Mouse (Mus musculus) adrenal gland, postnatal 4 days (tissue): ENCODE results near the gene Cebpb. TPM values are rescaled to one million over a fixed set of nuclear protein-coding genes. Genes with fewer than 3 reads are reported as not detected.

Experiments used
- DNase-seq, 2 experiments: peaks; one replicate each; pipeline ENCODE4 v3.0.0; 2021 to 2022; ENCODE audit warnings: low spot score in 2 of 2, mixed read lengths in 2 of 2
- total RNA-seq, 2 experiments: library from RNA; stranded (reverse); gene quantifications; 2 replicates each; pipeline ENCODE4 v1.2.3; 2021

Gene Cebpb
- total RNA-seq, 2 experiments from 2014 or later: 229 to 255 TPM

DNA sequence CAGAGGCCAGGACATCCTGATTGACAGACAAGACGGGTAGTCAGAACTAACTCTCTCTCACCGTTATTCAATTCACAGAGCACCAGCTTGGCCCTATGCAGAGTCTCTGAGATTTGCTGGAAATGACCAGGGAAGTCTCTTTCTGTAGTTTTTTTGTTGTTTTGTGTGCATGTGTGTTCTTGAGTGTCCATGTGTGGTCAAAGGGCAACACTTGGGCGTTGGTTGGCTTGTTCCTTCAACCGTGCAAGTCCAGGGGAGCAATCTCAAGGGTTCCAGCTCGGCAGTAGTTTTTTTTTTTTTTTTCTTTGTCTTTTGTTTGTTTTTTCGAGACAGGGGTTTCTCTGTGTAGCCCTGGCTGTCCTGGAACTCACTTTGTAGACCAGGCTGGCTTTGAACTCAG lies 26.0 kb upstream of the Cebpb start:
- no peak for DNase-seq

- DNase-seq: no peak
Observed at GRCm38 (mm10) chr2:167665972-167666713, 22.6 kb upstream of the Cebpb start.

DNA sequence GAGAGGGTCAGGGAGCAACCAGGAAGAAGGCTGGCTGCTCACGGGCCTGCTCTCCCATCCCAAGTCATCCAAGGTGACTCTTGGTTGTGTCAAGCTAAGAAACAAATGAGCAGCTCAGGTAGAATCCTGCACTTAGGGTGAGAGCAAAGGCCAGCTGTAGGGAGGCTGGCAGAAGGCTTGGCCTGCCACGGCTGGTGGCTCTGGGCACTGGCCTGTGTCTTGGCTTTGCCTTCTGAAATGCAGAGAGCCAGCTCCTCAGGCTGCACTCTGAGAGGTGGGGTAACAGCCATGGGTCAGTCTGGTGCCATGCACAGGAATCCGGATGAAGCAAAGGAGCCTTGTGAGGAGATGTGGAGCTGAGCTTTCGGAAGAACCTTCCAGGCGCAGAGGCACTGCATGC lies 20.3 kb upstream of the Cebpb start:
- DNase-seq: no peak

GRCm38 (mm10) chr2:167669398-167669797 lies 19.3 kb upstream of the Cebpb start:
- no peak for DNase-seq

GRCm38 (mm10) chr2:167671101-167671633 lies 17.5 kb upstream of the Cebpb start:
- no peak for DNase-seq

DNA sequence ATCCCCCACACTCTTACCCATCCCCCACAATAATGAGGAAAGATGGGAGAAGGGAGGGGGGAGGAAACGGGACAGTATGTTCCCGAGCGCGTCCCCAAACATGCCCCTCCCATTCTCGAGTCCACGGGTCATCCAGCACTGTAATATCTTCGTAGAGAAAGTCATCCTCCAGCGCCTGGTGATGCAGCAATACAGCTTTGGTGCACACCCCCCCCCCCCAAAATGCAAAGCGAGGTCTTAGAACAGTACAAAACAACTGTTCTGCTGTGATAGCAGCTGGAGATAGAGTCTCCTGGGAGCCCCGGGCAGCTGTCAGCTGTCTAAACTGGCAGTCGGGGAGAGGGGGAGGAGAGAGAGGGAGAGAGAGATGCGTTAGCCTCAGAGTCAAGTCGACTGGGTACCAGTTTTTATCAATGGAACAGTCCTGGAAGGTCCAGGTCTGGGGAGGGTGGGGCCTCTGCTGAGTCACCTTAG lies 16.5 kb upstream of the Cebpb start:
- no peak for DNase-seq

- no peak for DNase-seq
Observed at GRCm38 (mm10) chr2:167675120-167675909, 13.4 kb upstream of the Cebpb start.

- DNase-seq: no peak
Observed at GRCm38 (mm10) chr2:167678600-167678999, 10.1 kb upstream of the Cebpb start.

DNA sequence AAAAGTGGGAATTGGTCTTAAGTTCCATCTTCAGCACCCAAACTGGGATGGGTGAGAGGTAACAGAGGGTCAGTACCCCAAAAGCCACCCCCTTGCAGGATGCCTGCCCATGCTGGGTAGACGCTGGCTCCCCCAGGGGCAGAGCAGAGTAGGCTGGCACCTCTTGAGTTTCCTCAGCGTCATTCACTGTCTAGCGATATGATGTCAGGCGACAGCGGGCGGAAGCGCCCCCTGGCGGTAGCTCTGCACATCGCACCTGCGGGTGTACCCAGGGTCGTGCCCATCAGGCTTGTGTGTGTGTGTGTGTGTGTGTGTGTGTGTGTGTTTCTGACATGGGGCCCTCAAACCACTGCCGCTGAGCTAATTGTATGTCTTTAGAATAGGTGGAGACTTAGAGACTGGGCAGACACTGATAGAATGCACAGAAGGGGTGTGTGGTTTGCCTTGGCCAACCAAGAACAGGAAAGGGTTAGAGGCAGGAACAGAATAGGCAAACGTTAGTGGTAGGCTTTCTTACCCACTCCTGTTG lies 8.7 kb upstream of the Cebpb start:
- peak; percentile 74 to 76 for DNase-seq

GRCm38 (mm10) chr2:167680657-167681056 lies 8.1 kb upstream of the Cebpb start:
- DNase-seq: no peak

DNA sequence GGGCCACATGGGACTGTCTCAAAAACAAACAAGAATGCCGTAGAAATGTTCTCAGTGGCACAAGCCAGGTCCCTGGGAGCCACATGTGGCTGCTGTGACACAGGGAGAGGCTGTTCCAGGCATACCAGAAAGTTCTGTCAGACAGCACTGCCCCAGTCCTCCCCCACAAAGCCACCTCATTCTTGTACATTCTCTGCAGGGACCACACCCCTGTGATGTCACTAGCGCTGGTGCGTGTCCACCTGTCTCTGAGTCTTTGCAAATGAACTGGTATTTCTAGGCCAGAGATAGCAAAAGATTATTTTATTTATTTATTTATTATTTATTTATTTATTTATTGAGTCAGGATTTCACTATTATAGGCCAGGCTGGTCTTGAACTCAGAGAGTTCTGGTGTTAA lies 5.0 kb upstream of the Cebpb start:
- no peak for DNase-seq

DNA sequence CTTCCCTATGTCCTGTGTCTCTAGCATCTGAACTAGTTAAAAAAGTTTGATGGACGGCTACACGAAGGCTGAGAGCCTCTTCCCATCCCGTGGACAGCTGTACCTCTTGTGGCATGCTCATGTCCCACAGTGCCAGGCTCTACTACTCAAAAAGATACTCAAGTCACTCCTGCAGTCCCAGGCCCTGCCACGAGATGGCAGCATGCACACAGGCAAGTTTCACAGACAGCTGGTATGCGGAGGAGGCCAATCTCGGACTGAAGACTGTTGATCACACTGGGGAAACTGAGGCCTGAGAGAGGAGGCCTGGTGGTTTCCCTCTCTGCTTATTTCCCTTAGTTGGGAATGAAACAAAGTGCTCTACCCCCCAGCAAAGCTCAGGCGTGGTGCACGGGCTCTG lies 3.6 kb upstream of the Cebpb start:
- peak; percentile 95 to 97 for DNase-seq

DNA sequence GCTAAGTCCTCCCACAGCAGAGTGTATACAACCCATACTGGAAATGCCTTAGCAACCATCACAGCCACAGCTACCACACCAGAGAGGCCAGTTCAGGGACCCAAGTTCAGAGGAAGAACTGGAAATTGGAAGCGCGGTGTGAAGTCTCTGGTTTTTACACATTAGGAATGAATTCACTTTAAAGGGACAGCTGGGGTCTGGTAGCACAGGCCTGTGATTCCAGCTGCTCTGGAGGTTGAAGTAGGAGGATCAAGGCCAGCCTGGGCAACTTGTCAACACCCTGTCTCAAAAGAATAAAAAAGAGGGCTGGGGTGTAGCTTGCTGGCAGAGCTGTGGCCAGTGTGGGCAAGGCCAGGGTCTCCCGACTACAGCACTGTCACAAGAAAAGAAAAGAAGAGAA lies 2.9 kb upstream of the Cebpb start:
- no peak for DNase-seq

- no peak for DNase-seq
Observed at GRCm38 (mm10) chr2:167686382-167687249, 2.1 kb upstream of the Cebpb start.

DNA sequence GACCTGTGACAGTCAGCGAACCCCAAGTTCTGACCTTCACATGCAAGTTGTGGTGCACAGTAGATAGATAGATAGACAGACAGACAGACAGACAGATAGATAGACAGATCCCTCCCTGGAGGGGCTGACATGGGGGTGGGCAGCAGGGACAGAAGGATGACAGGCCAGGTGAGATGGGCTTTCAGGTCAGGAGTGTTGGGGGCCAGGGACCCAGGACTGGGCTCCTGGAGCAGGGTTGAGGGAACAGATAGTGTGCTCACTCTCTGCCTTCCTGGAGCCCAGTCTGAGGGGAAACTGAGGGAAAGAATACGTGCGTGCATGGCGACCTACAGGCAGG lies 1.5 kb upstream of the Cebpb start:
- DNase-seq: no peak

DNA sequence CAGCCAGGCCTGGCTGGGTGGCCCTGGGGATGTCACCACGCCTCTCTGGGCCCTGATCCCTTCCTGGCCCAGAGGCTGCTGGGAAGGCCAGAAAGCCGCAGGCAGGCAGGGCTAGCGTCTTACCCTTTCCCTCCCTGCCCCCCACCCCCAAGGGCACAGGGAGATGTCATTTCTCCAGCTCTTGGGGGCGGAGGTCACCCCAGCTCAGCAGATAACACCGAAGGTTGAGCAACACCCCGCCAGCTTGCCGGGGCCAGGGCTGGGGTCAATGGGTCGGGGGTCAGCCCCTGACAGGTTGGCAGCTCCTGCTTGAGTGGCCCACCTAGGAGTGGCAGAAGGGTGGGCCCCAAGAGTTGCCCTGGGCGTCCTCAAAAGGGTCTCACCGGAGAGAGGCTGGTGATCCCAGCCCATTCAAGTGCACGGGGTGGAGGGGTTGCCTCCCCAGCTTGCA lies 1.0 kb upstream of the Cebpb start:
- DNase-seq: peak in 1 of 2 experiments; percentile 68

GRCm38 (mm10) chr2:167688126-167688497 lies 603 bp upstream of the Cebpb start:
- no peak for DNase-seq

DNA sequence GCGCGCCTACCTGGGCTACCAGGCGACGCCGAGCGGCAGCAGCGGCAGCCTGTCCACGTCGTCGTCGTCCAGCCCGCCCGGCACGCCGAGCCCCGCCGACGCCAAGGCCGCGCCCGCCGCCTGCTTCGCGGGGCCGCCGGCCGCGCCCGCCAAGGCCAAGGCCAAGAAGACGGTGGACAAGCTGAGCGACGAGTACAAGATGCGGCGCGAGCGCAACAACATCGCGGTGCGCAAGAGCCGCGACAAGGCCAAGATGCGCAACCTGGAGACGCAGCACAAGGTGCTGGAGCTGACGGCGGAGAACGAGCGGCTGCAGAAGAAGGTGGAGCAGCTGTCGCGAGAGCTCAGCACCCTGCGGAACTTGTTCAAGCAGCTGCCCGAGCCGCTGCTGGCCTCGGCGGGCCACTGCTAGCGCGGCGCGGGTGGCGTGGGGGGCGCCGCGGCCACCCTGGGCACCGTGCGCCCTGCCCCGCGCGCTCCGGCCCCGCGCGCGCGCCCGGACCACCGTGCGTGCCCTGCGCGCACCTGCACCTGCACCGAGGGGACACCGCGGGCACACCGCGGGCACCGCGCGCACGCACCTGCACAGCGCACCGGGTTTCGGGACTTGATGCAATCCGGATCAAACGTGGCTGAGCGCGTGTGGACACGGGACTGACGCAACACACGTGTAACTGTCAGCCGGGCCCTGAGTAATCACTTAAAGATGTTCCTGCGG lies 945 bp downstream of the Cebpb start, which contains the start of gene Tmem189:
Gene Tmem189 (minus strand): TSS at position 322 of the 718 bp plus-strand sequence.
- DNase-seq: no peak

DNA sequence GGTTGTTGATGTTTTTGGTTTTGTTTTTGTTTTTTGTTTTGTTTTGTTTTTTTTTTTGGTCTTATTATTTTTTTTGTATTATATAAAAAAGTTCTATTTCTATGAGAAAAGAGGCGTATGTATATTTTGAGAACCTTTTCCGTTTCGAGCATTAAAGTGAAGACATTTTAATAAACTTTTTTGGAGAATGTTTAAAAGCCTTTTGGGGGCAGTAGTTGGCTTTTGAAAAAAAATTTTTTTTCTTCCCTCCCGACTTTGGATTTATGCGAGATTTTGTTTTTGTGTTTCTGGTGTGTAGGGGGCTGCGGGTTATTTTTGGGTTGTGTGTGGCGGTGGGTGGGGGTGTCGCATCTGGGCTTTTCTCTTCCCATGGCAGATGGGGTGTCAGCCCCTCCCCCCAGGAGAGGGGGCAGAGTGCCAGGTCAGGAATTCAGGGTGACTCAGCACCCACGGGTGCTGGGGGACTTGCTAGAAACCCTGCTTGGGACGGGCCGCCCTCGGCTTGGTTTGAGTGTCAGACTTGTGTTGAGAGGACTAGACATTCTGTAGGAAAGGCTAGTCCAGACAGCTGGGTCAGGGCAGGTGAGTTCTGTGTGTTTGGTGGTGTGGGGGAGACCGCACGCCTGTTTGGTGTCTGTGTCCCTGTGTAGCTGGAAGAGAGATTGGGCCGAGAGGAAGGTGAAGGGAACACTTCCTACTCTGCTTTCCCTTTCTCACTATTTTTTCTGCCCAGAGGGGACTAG lies 1.7 kb downstream of the Cebpb start:
- DNase-seq: no peak

GRCm38 (mm10) chr2:167690962-167691311 lies 2.2 kb downstream of the Cebpb start:
- no peak for DNase-seq
